Mouse (Mus musculus) cortical plate, adult 2 months (tissue): ENCODE results near the gene Iqcf3.

Experiments
- CTCF ChIP-seq: fragments of 200-500 bp; IDR thresholded peaks from 2 replicates; pipeline ENCODE4 v1.5.1; 2011; ENCODE audit warnings: mild to moderate bottlenecking, control low read depth, low read length; ENCODE audit not compliant: insufficient read depth; ENCODE audit errors: extremely low read depth
- POLR2A ChIP-seq: fragments of 200-500 bp; IDR thresholded peaks from 2 replicates; pipeline ENCODE4 v1.6.1; 2011; ENCODE audit warnings: mild to moderate bottlenecking, low read length, control low read depth; ENCODE audit not compliant: insufficient read depth; ENCODE audit errors: extremely low read depth

GRCm38 (mm10) chr9:106471892-106472291, 89.5 kb downstream of the Iqcf3 start:
- no peak for TF ChIP-seq CTCF
- 0 out of 2 replicates have a peak, but pooled peaks have one; percentile 20 for TF ChIP-seq POLR2A
